Mouse (Mus musculus) kidney, embryonic 15.5 days (tissue): ENCODE results near the gene Snx9. TPM values are rescaled to one million over a fixed set of nuclear protein-coding genes. Genes with fewer than 3 reads are reported as not detected.

Experiments used
- ATAC-seq: fragments of 200-750 bp; cut with Nextera tagmentation; replicated peaks from 2 replicates; pipeline ENCODE4 v1.8.0; 2017; ENCODE audit warnings: moderate TSS enrichment; ENCODE audit not compliant: low FRiP score
- H3K27ac ChIP-seq: fragments of 300-500 bp; sonication (generic); 2 replicates; pipeline ENCODE4 v1.5.1; 2015; ENCODE audit warnings: mild to moderate bottlenecking, inconsistent platforms
- H3K27me3 ChIP-seq: fragments of 300-500 bp; sonication (generic); 2 replicates; pipeline ENCODE4 v1.6.1; 2015; ENCODE audit warnings: inconsistent platforms
- H3K36me3 ChIP-seq: fragments of 300-500 bp; sonication (generic); 2 replicates; pipeline ENCODE4 v1.6.1; 2015; ENCODE audit warnings: inconsistent platforms
- H3K4me1 ChIP-seq: fragments of 300-500 bp; sonication (generic); 2 replicates; pipeline ENCODE4 v1.6.1; 2015; ENCODE audit warnings: inconsistent platforms
- H3K4me2 ChIP-seq: fragments of 300-500 bp; sonication (generic); 2 replicates; pipeline ENCODE4 v1.6.1; 2015; ENCODE audit warnings: moderate library complexity, mild to moderate bottlenecking, inconsistent platforms
- H3K4me3 ChIP-seq: fragments of 300-500 bp; sonication (generic); replicated peaks from 2 replicates; pipeline ENCODE4 v1.5.1; 2015; ENCODE audit warnings: mild to moderate bottlenecking, inconsistent platforms
- H3K9ac ChIP-seq: fragments of 300-500 bp; sonication (generic); 2 replicates; pipeline ENCODE4 v1.6.1; 2015; ENCODE audit warnings: mild to moderate bottlenecking, inconsistent platforms
- H3K9me3 ChIP-seq: fragments of 300-500 bp; sonication (generic); replicated peaks from 2 replicates; pipeline ENCODE4 v1.6.1; 2016; ENCODE audit warnings: inconsistent platforms
- WGBS: fragments of 180-500 bp; shearing (Covaris S2); methylation state at CpG from one replicate; pipeline ENCODE4 v1.1.7; 2015; ENCODE audit warnings: mixed read lengths; 5-methylcytosine and 5-hydroxymethylcytosine counted together
- polyA plus RNA-seq: library from polyadenylated mRNA; unstranded; fragments of >200 nt; fragmentation: Nextera tagmentation; extraction: Ambion mirVana; gene quantifications from 2 replicates; pipeline ENCODE4 v1.2.1, GENCODE M21; 2015

Gene Snx9
- polyA plus RNA-seq, 1 experiment from 2014 or later = 36.4 TPM

- peaks cover 12% of the 10 kb centered on the region for H3K36me3 ChIP-seq
- H3K27ac ChIP-seq = peak overlapping the region; percentile 93
- no peaks in the 10 kb centered on the region for H3K9me3 ChIP-seq
- no peak overlapping the region for H3K9ac ChIP-seq
- 96% methylated on average over 3 of the region's 3 CpGs for WGBS
- ATAC-seq = no peak
- no peak overlapping the region for H3K4me2 ChIP-seq
- H3K4me1 ChIP-seq = peaks cover 31% of the 10 kb centered on the region
- no peak overlapping the region for H3K4me3 ChIP-seq
- no peaks in the 10 kb centered on the region for H3K27me3 ChIP-seq
Measured at GRCm38 (mm10) chr17:5850031-5850430, 8.9 kb downstream of the Snx9 start.

- peaks cover 12% of the 10 kb centered on the region for H3K36me3 ChIP-seq
- 91% methylated on average over 3 of the region's 3 CpGs for WGBS
- no peak overlapping the region for H3K4me2 ChIP-seq
- ATAC-seq = no peak
- no peaks in the 10 kb centered on the region for H3K27me3 ChIP-seq
- H3K27ac ChIP-seq = no peak overlapping the region
- no peak overlapping the region for H3K9ac ChIP-seq
- H3K9me3 ChIP-seq = no peaks in the 10 kb centered on the region
- H3K4me3 ChIP-seq = no peak overlapping the region
- H3K4me1 ChIP-seq = peaks cover 27% of the 10 kb centered on the region
Measured at GRCm38 (mm10) chr17:5850476-5850875, 9.3 kb downstream of the Snx9 start.

GRCm38 (mm10) chr17:5853936-5854335 lies 12.8 kb downstream of the Snx9 start:
- no peaks in the 10 kb centered on the region for H3K9me3 ChIP-seq
- no peak for ATAC-seq
- H3K4me3 ChIP-seq = no peak overlapping the region
- H3K36me3 ChIP-seq = peaks cover 12% of the 10 kb centered on the region
- H3K27ac ChIP-seq = no peak overlapping the region
- peaks cover 32% of the 10 kb centered on the region for H3K4me1 ChIP-seq
- no peaks in the 10 kb centered on the region for H3K27me3 ChIP-seq
- 92% methylated on average over 13 of the region's 13 CpGs for WGBS
- H3K9ac ChIP-seq = no peak overlapping the region
- no peak overlapping the region for H3K4me2 ChIP-seq

- Histone ChIP-seq H3K4me3 (no peak overlapping the region), H3K4me2 (no peak overlapping the region), H3K9ac (no peak overlapping the region), H3K27ac (no peak overlapping the region), H3K4me1 (peaks cover 28% of the 10 kb centered on the region), H3K36me3 (peaks cover 12% of the 10 kb centered on the region), H3K9me3 (no peaks in the 10 kb centered on the region), H3K27me3 (no peaks in the 10 kb centered on the region)
- no peak for ATAC-seq
Measured at GRCm38 (mm10) chr17:5855560-5855959, 14.4 kb downstream of the Snx9 start.

- peak overlapping the region; percentile 16; the same call in 1 of the 2 replicates for H3K27ac ChIP-seq
- no peaks in the 10 kb centered on the region for H3K27me3 ChIP-seq
- no peaks in the 10 kb centered on the region for H3K9me3 ChIP-seq
- no peak overlapping the region for H3K9ac ChIP-seq
- ATAC-seq = no peak; the same call in 1 of the 2 replicates
- H3K36me3 ChIP-seq = peaks cover 12% of the 10 kb centered on the region
- H3K4me1 ChIP-seq = peaks cover 28% of the 10 kb centered on the region
- 80% methylated on average over 7 of the region's 7 CpGs for WGBS
- no peak overlapping the region for H3K4me2 ChIP-seq
- H3K4me3 ChIP-seq = no peak overlapping the region
Measured at GRCm38 (mm10) chr17:5856426-5856825, 15.3 kb downstream of the Snx9 start.

- no peak overlapping the region for H3K4me3 ChIP-seq
- no peak for ATAC-seq
- no peaks in the 10 kb centered on the region for H3K9me3 ChIP-seq
- no peaks in the 10 kb centered on the region for H3K27me3 ChIP-seq
- H3K27ac ChIP-seq = no peak overlapping the region
- no peak overlapping the region for H3K4me2 ChIP-seq
- peaks cover 29% of the 10 kb centered on the region for H3K4me1 ChIP-seq
- no peak overlapping the region for H3K9ac ChIP-seq
- peaks cover 12% of the 10 kb centered on the region for H3K36me3 ChIP-seq
- WGBS = 91% methylated on average over 11 of the region's 11 CpGs
Measured at GRCm38 (mm10) chr17:5857206-5857605, 16.1 kb downstream of the Snx9 start.

- Histone ChIP-seq H3K27me3 (no peaks in the 10 kb centered on the region), H3K4me1 (peaks cover 31% of the 10 kb centered on the region), H3K27ac (peak overlapping the region; percentile 54; the same call in 1 of the 2 replicates), H3K9ac (no peak overlapping the region), H3K9me3 (no peaks in the 10 kb centered on the region), H3K36me3 (peaks cover 12% of the 10 kb centered on the region), H3K4me2 (no peak overlapping the region), H3K4me3 (no peak overlapping the region)
- 20% methylated on average over 8 of the region's 8 CpGs for WGBS
- ATAC-seq = peak; percentile 54; the same call in 1 of the 2 replicates
Measured at GRCm38 (mm10) chr17:5858209-5858608, 17.1 kb downstream of the Snx9 start.

- H3K9ac ChIP-seq = no peak overlapping the region
- WGBS = 29% methylated on average over 6 of the region's 6 CpGs
Measured at GRCm38 (mm10) chr17:5862285-5862684, 21.2 kb downstream of the Snx9 start.

GRCm38 (mm10) chr17:5862869-5863268 lies 21.7 kb downstream of the Snx9 start:
- Histone ChIP-seq H3K4me1 (peaks cover 32% of the 10 kb centered on the region), H3K9ac (no peak overlapping the region), H3K4me2 (no peak overlapping the region), H3K27me3 (no peaks in the 10 kb centered on the region), H3K4me3 (no peak overlapping the region), H3K27ac (no peak overlapping the region), H3K9me3 (no peaks in the 10 kb centered on the region), H3K36me3 (no peaks in the 10 kb centered on the region)
- WGBS = 32% methylated on average over 4 of the region's 4 CpGs
- no peak for ATAC-seq

More at GRCm38 (mm10) chr17:5862285-5862684, 21.2 kb downstream of the Snx9 start:
- no peak for ATAC-seq
- H3K4me3 ChIP-seq = no peak overlapping the region
- no peaks in the 10 kb centered on the region for H3K9me3 ChIP-seq
- no peaks in the 10 kb centered on the region for H3K27me3 ChIP-seq
- peaks cover 28% of the 10 kb centered on the region for H3K4me1 ChIP-seq
- no peak overlapping the region for H3K27ac ChIP-seq
- H3K4me2 ChIP-seq = no peak overlapping the region
- no peaks in the 10 kb centered on the region for H3K36me3 ChIP-seq

- Histone ChIP-seq H3K9me3 (no peaks in the 10 kb centered on the region), H3K4me1 (peaks cover 32% of the 10 kb centered on the region), H3K9ac (no peak overlapping the region), H3K4me3 (no peak overlapping the region), H3K36me3 (no peaks in the 10 kb centered on the region), H3K27me3 (no peaks in the 10 kb centered on the region), H3K4me2 (no peak overlapping the region), H3K27ac (no peak overlapping the region)
- 94% methylated on average over 5 of the region's 5 CpGs for WGBS
- ATAC-seq = no peak
Measured at GRCm38 (mm10) chr17:5863745-5864144, 22.6 kb downstream of the Snx9 start.

- WGBS = 76% methylated on average over 6 of the region's 6 CpGs
- no peaks in the 10 kb centered on the region for H3K9me3 ChIP-seq
- H3K27ac ChIP-seq = no peak overlapping the region
- no peaks in the 10 kb centered on the region for H3K36me3 ChIP-seq
- no peaks in the 10 kb centered on the region for H3K27me3 ChIP-seq
- H3K4me3 ChIP-seq = no peak overlapping the region
- peaks cover 50% of the 10 kb centered on the region for H3K4me1 ChIP-seq
- no peak overlapping the region for H3K4me2 ChIP-seq
- no peak for ATAC-seq
- no peak overlapping the region for H3K9ac ChIP-seq
Measured at GRCm38 (mm10) chr17:5867456-5867855, 26.3 kb downstream of the Snx9 start.

GRCm38 (mm10) chr17:5868319-5869031 lies 27.3 kb downstream of the Snx9 start:
- no peak overlapping the region for H3K9ac ChIP-seq
- no peaks in the 10 kb centered on the region for H3K36me3 ChIP-seq
- H3K9me3 ChIP-seq = no peaks in the 10 kb centered on the region
- peaks cover 55% of the 10 kb centered on the region for H3K4me1 ChIP-seq
- no peak overlapping the region for H3K4me2 ChIP-seq
- H3K27me3 ChIP-seq = no peaks in the 10 kb centered on the region
- ATAC-seq = 0 out of 2 replicates have a peak, but pooled peaks have one; percentile 34
- 67% methylated on average over 7 of the region's 7 CpGs for WGBS
- no peak overlapping the region for H3K4me3 ChIP-seq
- H3K27ac ChIP-seq = peak overlapping the region; percentile 72

GRCm38 (mm10) chr17:5869461-5869860 lies 28.3 kb downstream of the Snx9 start:
- Histone ChIP-seq H3K36me3 (no peaks in the 10 kb centered on the region), H3K4me3 (no peak overlapping the region), H3K27ac (peak overlapping the region; percentile 72), H3K27me3 (no peaks in the 10 kb centered on the region), H3K9me3 (no peaks in the 10 kb centered on the region), H3K4me2 (no peak overlapping the region), H3K9ac (no peak overlapping the region), H3K4me1 (peaks cover 57% of the 10 kb centered on the region)
- peak; percentile 13; the same call in 1 of the 2 replicates for ATAC-seq
- 65% methylated on average over 3 of the region's 3 CpGs for WGBS
